Mouse (Mus musculus): ENCODE measurements at regions not wholly inside any gene's neighbourhood (a gene's known extent, or its start where the extent isn't known, plus 50 kb on each side); places are given as distances from the start of the nearest gene placed in this dataset.

GRCm38 (mm10) chr19:50087277-50087676 lies 591.2 kb downstream of the Sorcs1 start:
- DNase-seq (ENCODE audit: low spot score): no peak

GRCm38 (mm10) chr19:50077427-50078040 lies 600.9 kb downstream of the Sorcs1 start:
- no peak for DNase-seq (ENCODE audit: low spot score)

GRCm38 (mm10) chr19:50060448-50060847 lies 618.0 kb downstream of the Sorcs1 start:
- DNase-seq (ENCODE audit: low spot score): no peak

GRCm38 (mm10) chr19:50052910-50053309 lies 625.5 kb downstream of the Sorcs1 start:
- no peak for DNase-seq (ENCODE audit: low spot score)

- no peak for DNase-seq (ENCODE audit: low spot score)
Observed at GRCm38 (mm10) chr19:50045761-50046160, 632.7 kb downstream of the Sorcs1 start.

GRCm38 (mm10) chr19:50013659-50014058 lies 664.8 kb downstream of the Sorcs1 start:
- DNase-seq (ENCODE audit: low spot score): no peak

GRCm38 (mm10) chr19:50005248-50005647 lies 673.2 kb downstream of the Sorcs1 start:
- peak; percentile 2 for DNase-seq (ENCODE audit: low spot score)

GRCm38 (mm10) chr19:49985826-49986225 lies 692.6 kb downstream of the Sorcs1 start:
- no peak for DNase-seq (ENCODE audit: low spot score)

GRCm38 (mm10) chr19:49966284-49966841 lies 712.1 kb downstream of the Sorcs1 start:
- no peak for DNase-seq (ENCODE audit: low spot score)

GRCm38 (mm10) chr19:49964679-49965078 lies 713.8 kb downstream of the Sorcs1 start:
- no peak for DNase-seq (ENCODE audit: low spot score)

- no peak for DNase-seq (ENCODE audit: low spot score)
Observed at GRCm38 (mm10) chr19:49958517-49958916, 719.9 kb downstream of the Sorcs1 start.

GRCm38 (mm10) chr19:49931202-49931601 lies 747.2 kb downstream of the Sorcs1 start:
- DNase-seq (ENCODE audit: low spot score): no peak

GRCm38 (mm10) chr19:49911738-49912137 lies 766.7 kb downstream of the Sorcs1 start:
- no peak for DNase-seq (ENCODE audit: low spot score)

- no peak for DNase-seq (ENCODE audit: low spot score)
Observed at GRCm38 (mm10) chr19:49880241-49880640, 798.2 kb downstream of the Sorcs1 start.

GRCm38 (mm10) chr19:49860761-49861160 lies 817.7 kb downstream of the Sorcs1 start:
- DNase-seq (ENCODE audit: low spot score): no peak

GRCm38 (mm10) chr19:49855481-49856035 lies 822.9 kb downstream of the Sorcs1 start:
- DNase-seq (ENCODE audit: low spot score): no peak

- no peak for DNase-seq (ENCODE audit: low spot score)
Observed at GRCm38 (mm10) chr19:49841984-49842383, 836.5 kb downstream of the Sorcs1 start.

- DNase-seq (ENCODE audit: low spot score): no peak
Observed at GRCm38 (mm10) chr19:49839153-49839911, 839.1 kb downstream of the Sorcs1 start.

- no peak for DNase-seq (ENCODE audit: low spot score)
Observed at GRCm38 (mm10) chr19:49830918-49831317, 847.5 kb downstream of the Sorcs1 start.

GRCm38 (mm10) chr19:49805636-49806397 lies 872.6 kb downstream of the Sorcs1 start:
- DNase-seq (ENCODE audit: low spot score): no peak
